Mouse (Mus musculus): Measurements from ENCODE around the gene Baz1b. TPM values are rescaled to one million over a fixed set of nuclear protein-coding genes. Genes with fewer than 3 reads are reported as not detected.

The Baz1b gene
- polyA plus RNA-seq, 1 experiment from 2014 or later: 49.3 TPM

GRCm38 (mm10) chr5:135183131-135183861 lies 3.8 kb upstream of the Baz1b start:
- DNase-seq (ENCODE audit: low spot score): no peak
- H3K4me3 ChIP-seq: no peak overlapping the region
- peaks cover 55% of the 10 kb centered on the region for H3K36me3 ChIP-seq
- H3K27ac ChIP-seq (replicated peaks): no peak overlapping the region
- peaks cover 10% of the 10 kb centered on the region; the same call in 1 of the 2 replicates for H3K9me3 ChIP-seq (replicated peaks)
- whole genome bisulfite sequencing: 56% methylated on average over 8 of the region's 8 CpGs
- peaks cover 10% of the 10 kb centered on the region for H3K4me1 ChIP-seq
- no peaks in the 10 kb centered on the region for H3K27me3 ChIP-seq (ENCODE audit: low read depth, poor library complexity, severe bottlenecking)

DNA sequence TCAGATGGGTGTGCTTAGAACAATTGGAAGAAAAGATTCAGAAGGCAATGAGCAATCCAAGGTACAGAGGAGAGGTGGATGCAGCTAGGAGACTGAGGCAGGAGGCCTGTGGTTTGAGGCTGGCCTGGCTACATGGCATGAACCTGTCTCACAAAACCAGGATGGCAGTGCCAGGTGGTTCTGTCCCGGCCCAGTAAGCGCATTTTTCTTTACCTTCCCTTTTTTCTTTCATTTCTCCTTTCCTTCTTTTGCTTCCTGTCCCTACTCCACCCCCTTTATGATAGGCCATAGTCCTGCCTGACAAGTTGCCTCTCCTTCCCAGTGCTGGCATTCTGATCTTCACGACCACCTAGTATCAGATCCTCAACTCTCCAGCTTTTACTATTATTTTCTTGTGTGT lies 2.0 kb upstream of the Baz1b start:
- H3K36me3 ChIP-seq: peaks cover 49% of the 10 kb centered on the region
- no peaks in the 10 kb centered on the region for H3K27me3 ChIP-seq (ENCODE audit: low read depth, poor library complexity, severe bottlenecking)
- H3K4me1 ChIP-seq: peaks cover 26% of the 10 kb centered on the region
- H3K9me3 ChIP-seq (replicated peaks): peaks cover 10% of the 10 kb centered on the region; the same call in 1 of the 2 replicates
- DNase-seq (ENCODE audit: low spot score): no peak
- 91% methylated on average over 3 of the region's 3 CpGs for WGBS
- H3K4me3 ChIP-seq: no peak overlapping the region
- H3K27ac ChIP-seq (replicated peaks): no peak overlapping the region

- H3K27ac ChIP-seq (replicated peaks): peak overlapping the region; percentile 99; the same call in 1 of the 2 replicates
- 34% methylated on average over 3 of the region's 3 CpGs for WGBS
These were observed 1.5 kb upstream of the Baz1b start for GRCm38 (mm10) chr5:135185596-135185995.

GRCm38 (mm10) chr5:135186231-135186620 lies 838 bp upstream of the Baz1b start:
- 23% methylated on average over 10 of the region's 10 CpGs for WGBS
- DNase-seq (ENCODE audit: low spot score): no peak
- H3K36me3 ChIP-seq: peaks cover 48% of the 10 kb centered on the region
- H3K27me3 ChIP-seq (ENCODE audit: low read depth, poor library complexity, severe bottlenecking): no peaks in the 10 kb centered on the region
- H3K27ac ChIP-seq (replicated peaks): peak overlapping the region; percentile 99
- peaks cover 30% of the 10 kb centered on the region for H3K4me1 ChIP-seq
- H3K4me3 ChIP-seq: peak overlapping the region; percentile 99
- peaks cover 10% of the 10 kb centered on the region; the same call in 1 of the 2 replicates for H3K9me3 ChIP-seq (replicated peaks)

More at GRCm38 (mm10) chr5:135185596-135185995, 1.5 kb upstream of the Baz1b start:
- no peak for DNase-seq (ENCODE audit: low spot score)
- Histone ChIP-seq H3K4me1 (peaks cover 30% of the 10 kb centered on the region), H3K9me3 (replicated peaks) (peaks cover 10% of the 10 kb centered on the region; the same call in 1 of the 2 replicates), H3K4me3 (no peak overlapping the region), H3K36me3 (peaks cover 49% of the 10 kb centered on the region), H3K27me3 (ENCODE audit: low read depth, poor library complexity, severe bottlenecking) (no peaks in the 10 kb centered on the region)

DNA sequence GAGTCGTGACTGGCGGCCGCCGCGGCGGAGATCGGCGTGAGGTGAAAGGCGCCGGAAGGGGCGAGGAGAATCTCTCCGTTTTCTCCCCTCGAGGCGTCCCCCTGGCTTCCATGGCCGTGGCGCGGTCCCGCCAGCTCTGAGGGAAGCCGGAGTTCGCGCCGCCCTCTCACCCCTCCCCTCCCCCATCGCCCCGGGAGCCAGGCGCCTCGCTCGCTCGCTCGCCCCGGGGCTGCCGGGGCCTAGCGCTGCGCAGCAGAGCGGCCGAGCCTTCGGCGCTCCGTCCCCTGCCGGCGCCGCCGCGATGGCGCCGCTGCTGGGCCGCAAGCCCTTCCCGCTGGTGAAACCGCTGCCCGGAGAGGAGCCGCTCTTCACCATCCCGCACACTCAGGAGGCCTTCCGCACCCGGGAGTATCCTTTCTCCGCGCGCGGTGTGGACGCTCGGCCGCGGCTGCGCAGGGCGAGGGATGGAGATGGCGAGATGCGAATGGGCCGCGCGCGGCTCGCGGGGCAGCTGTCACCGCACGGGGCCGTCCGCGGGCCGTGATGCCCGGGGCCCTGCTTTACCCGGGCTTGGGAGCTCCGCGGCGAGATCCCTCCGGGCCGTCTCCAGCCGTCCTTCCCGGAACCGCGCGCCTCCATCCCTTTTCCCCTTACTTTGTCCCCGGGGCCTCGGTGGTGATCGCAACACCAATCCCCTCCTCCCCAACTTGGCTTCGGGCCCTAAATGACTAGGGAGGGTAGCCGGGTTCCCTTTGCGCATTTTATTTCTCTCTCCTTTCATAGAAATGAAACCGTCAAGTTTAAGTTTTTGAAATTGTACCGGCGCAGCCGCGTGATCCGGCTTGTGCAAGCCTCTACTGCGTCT lies 517 bp downstream of the Baz1b start:
- peaks cover 48% of the 10 kb centered on the region for H3K36me3 ChIP-seq
- no peak for DNase-seq (ENCODE audit: low spot score)
- H3K4me1 ChIP-seq: peaks cover 34% of the 10 kb centered on the region
- under 1% methylated on average over 100 of the region's 102 CpGs for WGBS
- peak overlapping the region; percentile 99 for H3K27ac ChIP-seq (replicated peaks)
- peak overlapping the region; percentile 99 for H3K4me3 ChIP-seq
- no peaks in the 10 kb centered on the region for H3K27me3 ChIP-seq (ENCODE audit: low read depth, poor library complexity, severe bottlenecking)
- peaks cover 10% of the 10 kb centered on the region; the same call in 1 of the 2 replicates for H3K9me3 ChIP-seq (replicated peaks)

- Histone ChIP-seq H3K4me1 (peaks cover 37% of the 10 kb centered on the region), H3K27ac (replicated peaks) (peak overlapping the region; percentile 99), H3K27me3 (ENCODE audit: low read depth, poor library complexity, severe bottlenecking) (no peaks in the 10 kb centered on the region), H3K4me3 (peak overlapping the region; percentile 99), H3K9me3 (replicated peaks) (peaks cover 10% of the 10 kb centered on the region; the same call in 1 of the 2 replicates), H3K36me3 (peaks cover 48% of the 10 kb centered on the region)
- WGBS: 2% methylated on average over 8 of the region's 8 CpGs
- no peak for DNase-seq (ENCODE audit: low spot score)
These were observed 1.1 kb downstream of the Baz1b start for GRCm38 (mm10) chr5:135188214-135188554.

- DNase-seq (ENCODE audit: low spot score): no peak
- peaks cover 54% of the 10 kb centered on the region for H3K36me3 ChIP-seq
- peaks cover 6% of the 10 kb centered on the region; the same call in 1 of the 2 replicates for H3K9me3 ChIP-seq (replicated peaks)
- no peaks in the 10 kb centered on the region for H3K27me3 ChIP-seq (ENCODE audit: low read depth, poor library complexity, severe bottlenecking)
- H3K4me3 ChIP-seq: peak overlapping the region; percentile 99
- H3K27ac ChIP-seq (replicated peaks): no peak overlapping the region
- peaks cover 34% of the 10 kb centered on the region for H3K4me1 ChIP-seq
- WGBS: 84% methylated on average over 2 of the region's 2 CpGs
These were observed 2.4 kb downstream of the Baz1b start for GRCm38 (mm10) chr5:135189281-135190022.

DNA sequence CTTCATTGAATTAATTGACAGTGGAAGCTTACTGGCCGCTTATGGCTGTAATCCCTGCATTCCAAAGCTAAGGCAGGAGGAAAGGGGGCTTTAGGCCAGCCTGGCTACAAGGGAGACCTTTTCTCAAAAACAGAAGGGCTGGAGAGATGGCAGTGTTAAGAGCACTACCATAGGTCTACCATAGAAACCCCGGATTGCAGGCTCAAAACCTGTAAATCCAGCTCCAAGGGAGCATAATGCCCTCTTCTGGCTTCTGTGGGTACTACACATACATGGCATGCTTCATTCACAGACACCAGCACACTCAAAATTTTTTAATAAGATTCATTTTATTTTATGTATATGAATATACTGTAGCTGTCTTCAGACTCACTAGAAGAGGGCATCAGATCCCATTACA lies 4.6 kb downstream of the Baz1b start:
- DNase-seq (ENCODE audit: low spot score): peak; percentile 55
- Histone ChIP-seq H3K27ac (replicated peaks) (no peak overlapping the region), H3K27me3 (ENCODE audit: low read depth, poor library complexity, severe bottlenecking) (no peaks in the 10 kb centered on the region), H3K4me3 (no peak overlapping the region), H3K9me3 (replicated peaks) (no peaks in the 10 kb centered on the region), H3K36me3 (peaks cover 75% of the 10 kb centered on the region), H3K4me1 (peaks cover 27% of the 10 kb centered on the region)
- 43% methylated on average over 2 of the region's 2 CpGs for WGBS

DNA sequence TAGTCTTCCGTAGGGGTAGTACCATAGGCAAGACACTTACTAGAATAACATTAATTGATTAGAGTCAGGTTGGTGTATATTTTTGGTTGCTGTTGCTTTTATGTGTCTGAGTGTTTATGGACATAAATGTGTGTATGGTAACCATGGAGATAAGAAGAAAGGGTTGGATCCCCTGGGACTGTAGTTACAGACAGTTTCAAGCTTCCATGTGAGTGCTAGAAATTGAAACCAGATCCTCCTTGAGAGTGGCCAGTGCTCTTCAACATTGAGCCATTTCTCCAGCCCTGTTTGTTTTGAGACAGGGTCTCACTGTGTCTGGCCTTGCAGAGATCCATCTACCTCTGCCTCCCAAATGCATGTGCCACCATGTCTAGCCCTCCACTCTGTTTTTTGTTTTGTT lies 5.4 kb downstream of the Baz1b start:
- Histone ChIP-seq H3K27ac (replicated peaks) (no peak overlapping the region), H3K4me1 (peaks cover 27% of the 10 kb centered on the region), H3K4me3 (no peak overlapping the region), H3K9me3 (replicated peaks) (no peaks in the 10 kb centered on the region), H3K27me3 (ENCODE audit: low read depth, poor library complexity, severe bottlenecking) (no peaks in the 10 kb centered on the region), H3K36me3 (peaks cover 84% of the 10 kb centered on the region)
- no peak for DNase-seq (ENCODE audit: low spot score)
- 93% methylated on average over 1 of the region's 1 CpGs for WGBS

GRCm38 (mm10) chr5:135196367-135196766 lies 9.3 kb downstream of the Baz1b start:
- Histone ChIP-seq H3K27me3 (ENCODE audit: low read depth, poor library complexity, severe bottlenecking) (no peaks in the 10 kb centered on the region), H3K4me3 (no peak overlapping the region), H3K9me3 (replicated peaks) (no peaks in the 10 kb centered on the region), H3K4me1 (peaks cover 7% of the 10 kb centered on the region), H3K27ac (replicated peaks) (no peak overlapping the region), H3K36me3 (peaks cover 100% of the 10 kb centered on the region)
- WGBS: 86% methylated on average over 6 of the region's 6 CpGs
- no peak for DNase-seq (ENCODE audit: low spot score)

- Histone ChIP-seq H3K36me3 (peaks cover 98% of the 10 kb centered on the region), H3K9me3 (replicated peaks) (no peaks in the 10 kb centered on the region), H3K27me3 (ENCODE audit: low read depth, poor library complexity, severe bottlenecking) (no peaks in the 10 kb centered on the region), H3K4me3 (no peak overlapping the region), H3K27ac (replicated peaks) (no peak overlapping the region), H3K4me1 (no peaks in the 10 kb centered on the region)
- 92% methylated on average over 3 of the region's 3 CpGs for WGBS
- DNase-seq (ENCODE audit: low spot score): no peak
These were observed 15.7 kb downstream of the Baz1b start for GRCm38 (mm10) chr5:135202763-135203162.

DNA sequence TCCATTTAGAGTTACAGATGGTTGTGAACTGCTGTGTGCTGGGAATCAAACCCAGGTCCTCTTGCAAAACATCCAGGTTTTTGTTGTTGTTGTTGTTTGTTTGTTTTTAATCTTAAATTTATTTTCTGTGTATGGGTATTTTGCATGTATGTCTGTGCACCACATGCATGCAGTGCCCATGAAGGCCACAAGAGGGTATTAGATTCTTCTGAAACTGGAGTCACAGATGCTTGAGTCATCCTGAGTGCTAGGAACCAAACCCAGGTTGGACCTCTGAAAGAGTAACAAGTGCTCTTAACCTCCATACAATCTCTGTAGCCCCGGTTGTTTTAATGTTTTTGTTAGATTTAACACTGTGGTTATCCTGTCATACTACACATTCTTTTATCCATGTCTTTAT lies 21.1 kb downstream of the Baz1b start:
- Histone ChIP-seq H3K4me1 (no peaks in the 10 kb centered on the region), H3K27ac (replicated peaks) (no peak overlapping the region), H3K4me3 (no peak overlapping the region), H3K27me3 (ENCODE audit: low read depth, poor library complexity, severe bottlenecking) (no peaks in the 10 kb centered on the region), H3K36me3 (peaks cover 99% of the 10 kb centered on the region), H3K9me3 (replicated peaks) (no peaks in the 10 kb centered on the region)
- WGBS: 95% methylated on average over 1 of the region's 1 CpGs
- DNase-seq (ENCODE audit: low spot score): no peak

Data from midbrain, embryonic 10.5 days (tissue).